Comparison of ENCODE assay signal across 8 mouse cellular contexts in the genomic region with DNA sequence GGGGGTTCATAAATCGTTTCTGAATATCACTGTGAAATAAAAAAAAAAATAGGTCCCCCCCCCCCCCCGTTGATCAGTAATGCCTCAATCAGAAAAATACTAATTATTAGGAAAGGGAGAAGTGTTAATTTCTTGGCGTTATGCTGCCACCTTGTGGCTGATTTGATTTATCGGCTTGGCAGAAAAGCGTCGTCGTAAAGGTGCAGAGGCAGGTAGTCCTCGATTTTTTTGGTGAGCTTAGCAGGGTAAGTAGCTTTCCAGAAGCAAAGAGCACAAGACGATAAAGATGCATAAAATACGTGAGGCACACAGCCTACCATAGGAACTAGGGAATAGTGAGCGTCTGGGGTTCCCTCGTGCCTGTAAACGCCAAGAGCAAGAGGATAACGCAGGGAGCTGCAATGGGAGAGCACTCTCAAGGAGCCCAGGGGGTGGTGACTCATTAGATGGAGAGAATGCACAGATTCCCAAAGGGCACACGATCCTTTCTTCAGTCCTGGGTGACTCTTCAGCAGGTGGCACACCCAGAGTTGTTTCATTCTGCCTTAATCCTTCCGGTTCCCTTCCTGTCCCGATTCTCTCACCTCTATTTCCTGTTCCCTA. TPM values are rescaled to one million over a fixed set of nuclear protein-coding genes. Genes with fewer than 3 reads are reported as not detected.
DNase-seq lines count a peak whose midpoint lies in the region; ATAC-seq and TF ChIP-seq lines count a peak whose summit lies in the region.
"Had no signal": no experiment of that assay in that cellular context is flagged by ENCODE, and none has a peak within 500 bp of the region (broad histone marks: within the 10 kb centered on the region; RNA-seq: fewer than 3 reads in every experiment).

No protein-coding gene starts in this region.

- no peaks in the 10 kb centered on the region for H3K27me3 ChIP-seq in lung, postnatal 0 days (replicated peaks; ENCODE audit: insufficient read depth, low read length)

- peak overlapping the region; percentile 38; the same call in 1 of the 2 replicates for H3K4me3 ChIP-seq in layer of hippocampus, adult 2 months
- no peak overlapping the region for H3K4me3 ChIP-seq in lung, postnatal 0 days (ENCODE audit: low read depth, low read length)

- no peaks in the 10 kb centered on the region for H3K4me1 ChIP-seq in lung, postnatal 0 days (ENCODE audit: insufficient read depth, low read depth, low read length)

- H3K27ac ChIP-seq in layer of hippocampus, adult 2 months, result no peak overlapping the region
- H3K27ac ChIP-seq in lung, postnatal 0 days (ENCODE audit: low read length), result no peak overlapping the region

- peak overlapping the region; percentile 33; the same call in 1 of the 2 replicates for H3K4me2 ChIP-seq in lung, postnatal 0 days (replicated peaks; ENCODE audit: low read depth, low read length)

- no peak for TF ChIP-seq EP300 in lung, postnatal 0 days (IDR thresholded peaks at IDR 0.05)

- H3K36me3 ChIP-seq in lung, postnatal 0 days (ENCODE audit: insufficient read depth, low read length), result no peaks in the 10 kb centered on the region

- H3K9ac ChIP-seq in lung, postnatal 0 days (replicated peaks; ENCODE audit: low read depth), result no peak overlapping the region

- H3K9me3 ChIP-seq in lung, postnatal 0 days (ENCODE audit: low read length), result no peaks in the 10 kb centered on the region

- TF ChIP-seq CTCF in layer of hippocampus, adult 2 months (conservative IDR thresholded peaks at IDR 0.05), result peak; percentile 78
- peak; percentile 75 for TF ChIP-seq CTCF in lung, postnatal 0 days (IDR thresholded peaks at IDR 0.05)

- no peak for ATAC-seq in lung, postnatal 0 days

- 10% methylated on average over 17 of the region's 17 CpGs for WGBS in lung, postnatal 0 days

- DNase-seq in ES-CJ7 (ENCODE audit: low read depth, low spot score) (peak; percentile 49), adipocyte (ENCODE audit: low spot score) (peak; percentile 76)
- DNase-seq in embryo, embryonic 10.5 days (ENCODE audit: low spot score), result peak; percentile 77
- DNase-seq in heart, postnatal 10 days, result peak; percentile 48 to 72
- DNase-seq in layer of hippocampus, adult 2 months (ENCODE audit: low spot score in 2 of 2), result peak in 1 of 2 experiments; percentile 78
- peak; percentile 57 for DNase-seq in lung, postnatal 0 days (ENCODE audit: low spot score)
- DNase-seq in retina, postnatal 1 day, result peak; percentile 74

- intact Hi-C loops in heart, postnatal 10 days (cut with DNase I), result loop anchor here (1.0 to 2.0 kb wide), 2 partner anchors 243 to 505 kb away; no protein-coding TSS in a partner anchor

RNA-seq across cellular contexts. Expression of gene Crygs, which starts 3.8 kb away (rescaled TPM):
- not detected for total RNA-seq in heart, postnatal 10 days (2021)
- total RNA-seq in layer of hippocampus, adult 2 months (2021), result not detected
- polyA plus RNA-seq in lung, postnatal 0 days (2015; fragmentation: Nextera tagmentation; extraction: Ambion mirVana), result 0.15 TPM in 1 of 2 replicates, not detected in the other
- total RNA-seq: layer of hippocampus, postnatal 25 days had no signal

RNA-seq across cellular contexts. Expression of gene Tbccd1, which starts 49.9 kb away (rescaled TPM):
- total RNA-seq in heart, postnatal 10 days (2021), result 10 to 100 TPM in 1 of 2 experiments, 1 to 10 TPM in 1; 9.1 to 10.9 TPM
- 10 to 100 TPM; 13.6 to 15.9 TPM for total RNA-seq in layer of hippocampus, adult 2 months (2021)
- polyA plus RNA-seq in lung, postnatal 0 days (2015; fragmentation: Nextera tagmentation; extraction: Ambion mirVana), result 15.3 and 16.0 TPM in 2 replicates

RNA-seq across cellular contexts. Expression of gene Dnajb11, which starts 50.1 kb away (rescaled TPM):
- total RNA-seq in heart, postnatal 10 days (2021), result 10 to 100 TPM; 59.6 to 65.5 TPM
- 10 to 100 TPM; 61.1 to 62.5 TPM for total RNA-seq in layer of hippocampus, adult 2 months (2021)
- 82.8 and 86.9 TPM in 2 replicates for polyA plus RNA-seq in lung, postnatal 0 days (2015; fragmentation: Nextera tagmentation; extraction: Ambion mirVana)
